Mouse (Mus musculus) MEL (cell line): ENCODE data around the gene Fgf12. TPM values are rescaled to one million over a fixed set of nuclear protein-coding genes. Genes with fewer than 3 reads are reported as not detected.

Source experiments
- DNase-seq: peaks from one replicate; pipeline ENCODE4 v3.0.0; 2011; ENCODE audit warnings: low read depth, low spot score
- H3K27ac ChIP-seq: 2 replicates; pipeline ENCODE4 v1.5.1; 2012; ENCODE audit warnings: low read depth, mild to moderate bottlenecking, control low read depth, low read length, moderate library complexity; ENCODE audit not compliant: control insufficient read depth
- H3K27me3 ChIP-seq, 2 experiments: fragments of 150-350 bp in 1 of 2; sonication (generic) in 1 of 2; 2 replicates each; pipeline ENCODE4 v1.6.1; 2012; ENCODE audit warnings: low read length in 2 of 2, mild to moderate bottlenecking in 2 of 2, improper control_type of control experiment in 1 of 2, moderate library complexity in 1 of 2; ENCODE audit not compliant: insufficient read depth in 2 of 2, control insufficient read depth in 1 of 2
- H3K36me3 ChIP-seq, 2 experiments: 2 replicates each; pipeline ENCODE4 v1.6.1; 2012 to 2014; ENCODE audit warnings: low read length in 2 of 2, improper control_type of control experiment in 1 of 2, inconsistent platforms in 1 of 2, mild to moderate bottlenecking in 1 of 2; ENCODE audit not compliant: insufficient read depth in 2 of 2, control insufficient read depth in 1 of 2
- H3K4me1 ChIP-seq, 2 experiments: fragments of 150-350 bp in 1 of 2; sonication (generic) in 1 of 2; 2 replicates each; pipeline ENCODE4 v1.6.1; 2012; ENCODE audit warnings: low read length in 2 of 2, improper control_type of control experiment in 1 of 2, mild to moderate bottlenecking in 1 of 2; ENCODE audit not compliant: insufficient read depth in 2 of 2, control insufficient read depth in 1 of 2
- H3K4me3 ChIP-seq, 2 experiments: fragments of 150-350 bp in 1 of 2; sonication (generic) in 1 of 2; 2 replicates each; pipeline ENCODE4 v1.5.1; 2012; ENCODE audit warnings: low read depth in 2 of 2, low read length in 2 of 2, mild to moderate bottlenecking in 2 of 2, moderate library complexity in 2 of 2, control low read depth in 1 of 2, improper control_type of control experiment in 1 of 2; ENCODE audit not compliant: control insufficient read depth in 1 of 2, insufficient read depth in 1 of 2
- H3K79me2 ChIP-seq: 2 replicates; pipeline ENCODE4 v1.6.1; 2012; ENCODE audit warnings: mild to moderate bottlenecking, low read length, moderate library complexity; ENCODE audit not compliant: control insufficient read depth, poor library complexity, insufficient read depth
- H3K9ac ChIP-seq: 2 replicates; pipeline ENCODE4 v1.6.1; 2012; ENCODE audit warnings: low read depth, mild to moderate bottlenecking, control low read depth, low read length, moderate library complexity; ENCODE audit not compliant: control insufficient read depth, poor library complexity, severe bottlenecking
- H3K9me3 ChIP-seq: fragments of 150-350 bp; sonication (generic); replicated peaks from 2 replicates; pipeline ENCODE4 v1.6.1; 2012; ENCODE audit warnings: mild to moderate bottlenecking, low read length, improper control_type of control experiment, moderate library complexity; ENCODE audit not compliant: insufficient read depth
- BHLHE40 ChIP-seq: IDR thresholded peaks from 2 replicates; pipeline ENCODE4 v1.6.1; 2012; ENCODE audit warnings: low read depth, mild to moderate bottlenecking, inconsistent platforms, low read length, improper control_type of control experiment, borderline replicate concordance
- CHD1 ChIP-seq: IDR thresholded peaks from 2 replicates; pipeline ENCODE4 v1.6.1; 2012; ENCODE audit warnings: low read depth, mild to moderate bottlenecking, inconsistent platforms, low read length, improper control_type of control experiment
- CTCF ChIP-seq, 3 experiments: IDR thresholded peaks in 2 of 3; conservative IDR thresholded peaks in 1 of 3; 2 replicates each; pipeline ENCODE4 v1.5.1; 2011 to 2012; ENCODE audit warnings: low read length in 3 of 3, low read depth in 2 of 3, mild to moderate bottlenecking in 2 of 3, improper control_type of control experiment in 1 of 3, inconsistent platforms in 1 of 3, mixed read lengths in 1 of 3, moderate library complexity in 1 of 3; ENCODE audit not compliant: control insufficient read depth in 1 of 3, insufficient read depth in 1 of 3, poor library complexity in 1 of 3, severe bottlenecking in 1 of 3
- E2F4 ChIP-seq: IDR thresholded peaks from 2 replicates; pipeline ENCODE4 v1.6.1; 2011; ENCODE audit warnings: low read depth, low read length, improper control_type of control experiment, borderline replicate concordance
- EP300 ChIP-seq, 2 experiments: IDR thresholded peaks; 2 replicates each; pipeline ENCODE4 v1.6.1; 2011; ENCODE audit warnings: improper control_type of control experiment in 2 of 2, low read length in 2 of 2, low read depth in 1 of 2, mild to moderate bottlenecking in 1 of 2
- ETS1 ChIP-seq: IDR thresholded peaks from 2 replicates; pipeline ENCODE4 v1.6.1; 2012; ENCODE audit warnings: low read depth, mild to moderate bottlenecking, inconsistent platforms, low read length, improper control_type of control experiment, moderate library complexity
- GATA1 ChIP-seq: IDR thresholded peaks from 2 replicates; pipeline ENCODE4 v1.6.1; 2011; ENCODE audit warnings: low read depth, low read length, improper control_type of control experiment
- KAT2A ChIP-seq: conservative IDR thresholded peaks from 2 replicates; pipeline ENCODE4 v1.6.1; 2012; ENCODE audit warnings: low read depth, low read length, improper control_type of control experiment, inconsistent platforms
- MAZ ChIP-seq: IDR thresholded peaks from 2 replicates; pipeline ENCODE4 v1.6.1; 2012; ENCODE audit warnings: low read depth, mild to moderate bottlenecking, inconsistent platforms, low read length, improper control_type of control experiment
- MEF2A ChIP-seq: IDR thresholded peaks from 2 replicates; pipeline ENCODE4 v1.6.1; 2014; ENCODE audit warnings: low read depth, mild to moderate bottlenecking, inconsistent platforms, low read length, improper control_type of control experiment; ENCODE audit not compliant: poor library complexity, insufficient replicate concordance, severe bottlenecking; ENCODE audit errors: extremely low read depth
- NELFE ChIP-seq: IDR thresholded peaks from 2 replicates; pipeline ENCODE4 v1.6.1; 2011; ENCODE audit warnings: low read depth, low read length, improper control_type of control experiment
- NRF1 ChIP-seq: IDR thresholded peaks from 2 replicates; pipeline ENCODE4 v1.6.1; 2014; ENCODE audit warnings: low read depth, mild to moderate bottlenecking, inconsistent platforms, low read length, improper control_type of control experiment, moderate library complexity; ENCODE audit not compliant: poor library complexity, insufficient read depth, severe bottlenecking
- POLR2A ChIP-seq, 2 experiments: IDR thresholded peaks; 2 replicates each; pipeline ENCODE4 v1.6.1; 2011 to 2012; ENCODE audit warnings: low read length in 2 of 2, mild to moderate bottlenecking in 2 of 2, control low read depth in 1 of 2, improper control_type of control experiment in 1 of 2, low read depth in 1 of 2, moderate library complexity in 1 of 2; ENCODE audit not compliant: control insufficient read depth in 1 of 2, insufficient read depth in 1 of 2, poor library complexity in 1 of 2
- POLR2AphosphoS2 ChIP-seq: IDR thresholded peaks from 2 replicates; pipeline ENCODE4 v1.6.1; 2011; ENCODE audit warnings: low read length, improper control_type of control experiment
- TAL1 ChIP-seq: IDR thresholded peaks from 2 replicates; pipeline ENCODE4 v1.6.1; 2012; ENCODE audit warnings: mild to moderate bottlenecking, inconsistent platforms, low read length, moderate library complexity, mixed read lengths
- USF1 ChIP-seq: IDR thresholded peaks from 2 replicates; pipeline ENCODE4 v1.6.1; 2014; ENCODE audit warnings: low read depth, mild to moderate bottlenecking, inconsistent platforms, low read length, improper control_type of control experiment, moderate library complexity
- USF2 ChIP-seq, 2 experiments: IDR thresholded peaks; 2 replicates each; pipeline ENCODE4 v1.6.1; 2011 to 2012; ENCODE audit warnings: improper control_type of control experiment in 2 of 2, low read length in 2 of 2, borderline replicate concordance in 1 of 2, inconsistent platforms in 1 of 2, low read depth in 1 of 2, mild to moderate bottlenecking in 1 of 2; ENCODE audit not compliant: insufficient read depth in 1 of 2
- ZC3H11A ChIP-seq: IDR thresholded peaks from 2 replicates; pipeline ENCODE4 v1.6.1; 2012; ENCODE audit warnings: low read depth, mild to moderate bottlenecking, inconsistent platforms, low read length, improper control_type of control experiment
- ZKSCAN1 ChIP-seq: IDR thresholded peaks from 2 replicates; pipeline ENCODE4 v1.6.1; 2012; ENCODE audit warnings: low read depth, mild to moderate bottlenecking, inconsistent platforms, low read length, improper control_type of control experiment, moderate library complexity
- ZMIZ1 ChIP-seq: IDR thresholded peaks from 2 replicates; pipeline ENCODE4 v1.6.1; 2012; ENCODE audit warnings: low read depth, mild to moderate bottlenecking, inconsistent platforms, low read length, improper control_type of control experiment, moderate library complexity
- ZNF384 ChIP-seq: IDR thresholded peaks from 2 replicates; pipeline ENCODE4 v1.6.1; 2012; ENCODE audit warnings: low read depth, mild to moderate bottlenecking, inconsistent platforms, low read length, improper control_type of control experiment
- polyA plus RNA-seq, 2 experiments: library from polyadenylated mRNA; stranded (reverse) in 1 of 2; unstranded in 1 of 2; fragments of >175 nt in 1 of 2; fragments of >200 nt in 1 of 2; gene quantifications; 2 replicates each; pipeline versions ENCODE4 v1.2.1 to v1.2.4; 2012; ENCODE audit warnings: low replicate concordance in 2 of 2, low read depth in 1 of 2; ENCODE audit not compliant: insufficient read length in 2 of 2, insufficient read depth in 1 of 2, missing spikeins in 1 of 2
- total RNA-seq: library from RNA; depleted of rRNA; stranded (reverse); fragments of 300-350 nt; gene quantifications from 2 replicates; pipeline ENCODE4 v1.2.3, GENCODE M21; 2012

Gene Fgf12
- total and polyA plus RNA-seq, 3 experiments = not detected

DNA sequence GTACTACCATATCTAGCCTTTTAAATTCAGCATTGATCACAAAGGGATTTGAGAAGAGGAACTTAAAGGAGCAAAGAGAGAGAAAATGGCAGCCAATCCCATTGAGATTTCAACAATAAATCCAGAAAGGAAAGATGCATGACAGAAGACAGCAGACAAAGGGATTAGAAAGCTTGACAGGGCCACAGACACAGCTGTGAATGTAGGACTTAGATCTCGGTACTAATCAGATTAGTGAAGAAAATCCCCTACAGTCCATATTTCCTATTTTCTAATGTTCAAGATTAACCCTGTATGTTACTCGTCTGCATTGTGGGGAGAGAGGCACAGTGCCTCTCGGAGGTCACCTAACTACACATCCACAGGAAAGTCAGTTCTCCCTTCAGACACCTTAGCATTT lies 500.9 kb downstream of the Fgf12 start:
- H3K9me3 ChIP-seq = no peaks in the 10 kb centered on the region
- no peak overlapping the region for H3K9ac ChIP-seq
- H3K79me2 ChIP-seq = no peaks in the 10 kb centered on the region
- no peak for DNase-seq
- H3K36me3 ChIP-seq = no peaks in the 10 kb centered on the region; a peak in 1 of 4 replicates
- no peak for TF ChIP-seq MAZ
- no peak for TF ChIP-seq BHLHE40
- no peak for TF ChIP-seq GATA1
- TF ChIP-seq MEF2A = no peak
- no peak for TF ChIP-seq POLR2AphosphoS2
- TF ChIP-seq ZNF384 = no peak
- TF ChIP-seq CHD1 = no peak
- no peak for TF ChIP-seq EP300 (IDR thresholded peaks at IDR 0.05; ENCODE audit: low read depth in 1 of 2, low read length in 2 of 2)
- TF ChIP-seq ZC3H11A = no peak
- no peaks in the 10 kb centered on the region for H3K4me1 ChIP-seq
- no peaks in the 10 kb centered on the region for H3K27me3 ChIP-seq
- H3K4me3 ChIP-seq = no peak overlapping the region
- no peak overlapping the region for H3K27ac ChIP-seq

DNA sequence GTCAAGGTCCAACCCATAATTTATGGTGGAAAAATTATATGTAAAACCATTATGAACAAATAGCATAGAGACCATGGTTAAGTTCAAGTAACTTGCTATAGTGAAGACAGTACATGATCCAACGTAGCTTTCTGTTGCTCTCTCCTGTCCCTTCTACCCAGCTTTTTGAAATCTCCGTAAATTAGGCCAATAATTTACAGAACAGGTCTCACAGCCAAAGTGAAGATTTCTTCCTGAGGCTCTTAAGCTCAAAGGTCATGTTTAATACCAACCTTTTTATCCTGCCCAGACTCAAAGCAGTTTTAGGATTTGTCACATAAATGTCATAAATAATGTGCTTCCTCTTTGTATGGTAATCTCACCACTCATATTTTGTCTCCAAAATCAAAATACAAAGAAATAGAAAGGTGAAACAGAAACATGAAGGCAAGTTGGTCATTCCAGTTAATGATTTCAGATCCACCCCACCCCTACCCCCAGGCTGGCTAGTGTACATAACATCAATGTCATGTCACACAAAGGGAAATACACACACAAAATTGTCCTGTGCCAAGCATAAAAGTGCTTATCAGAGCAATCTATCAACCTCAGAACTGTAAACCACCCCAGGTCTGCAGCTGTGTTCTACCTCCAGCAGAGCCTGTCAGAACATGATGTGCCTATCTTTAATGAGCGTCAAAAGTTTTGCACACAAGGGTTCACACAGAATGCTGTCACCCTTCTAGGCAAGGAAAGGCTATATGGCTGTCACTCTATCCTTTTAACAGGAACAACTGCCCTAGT lies 509.8 kb downstream of the Fgf12 start:
- H3K9me3 ChIP-seq = no peaks in the 10 kb centered on the region
- H3K9ac ChIP-seq = no peak overlapping the region
- no peak overlapping the region for H3K27ac ChIP-seq
- no peaks in the 10 kb centered on the region for H3K79me2 ChIP-seq
- no peaks in the 10 kb centered on the region for H3K27me3 ChIP-seq
- TF ChIP-seq E2F4 (no peak), CTCF (IDR thresholded peaks at IDR 0.05 in 2 of 3, conservative IDR thresholded peaks at IDR 0.05 in 1 of 3; ENCODE audit: control insufficient read depth in 1 of 3, insufficient read depth in 1 of 3, low read depth in 2 of 3, low read length in 3 of 3, poor library complexity in 1 of 3, severe bottlenecking in 1 of 3) (no peak), ZKSCAN1 (no peak), NRF1 (no peak), EP300 (IDR thresholded peaks at IDR 0.05; ENCODE audit: low read depth in 1 of 2, low read length in 2 of 2) (no peak), POLR2AphosphoS2 (no peak), KAT2A (no peak), ETS1 (no peak), POLR2A (IDR thresholded peaks at IDR 0.05; ENCODE audit: control insufficient read depth in 1 of 2, insufficient read depth in 1 of 2, low read depth in 1 of 2, low read length in 2 of 2, poor library complexity in 1 of 2) (no peak), NELFE (no peak), TAL1 (no peak), USF1 (no peak), MEF2A (no peak), ZMIZ1 (no peak), USF2 (IDR thresholded peaks at IDR 0.05; ENCODE audit: borderline replicate concordance in 1 of 2, insufficient read depth in 1 of 2, low read depth in 1 of 2, low read length in 2 of 2) (no peak), GATA1 (no peak)
- H3K4me3 ChIP-seq = no peak overlapping the region
- peaks cover 0 to 4% of the 10 kb centered on the region in 2 experiments; a peak in 1 of 4 replicates for H3K4me1 ChIP-seq
- DNase-seq = no peak
- peaks cover 0 to 10% of the 10 kb centered on the region in 2 experiments; a peak in 2 of 4 replicates for H3K36me3 ChIP-seq
